Mouse (Mus musculus) A20 (cell line): ENCODE data around the gene Msi2.
A peak's percentile ranks its signal among the peaks of the same experiment; 100 is the strongest.

Experiments
- DNase-seq: peaks from one replicate; pipeline ENCODE4 v3.0.0-alpha.2; 2011; ENCODE audit warnings: low read depth, low spot score

Msi2 gene

DNA sequence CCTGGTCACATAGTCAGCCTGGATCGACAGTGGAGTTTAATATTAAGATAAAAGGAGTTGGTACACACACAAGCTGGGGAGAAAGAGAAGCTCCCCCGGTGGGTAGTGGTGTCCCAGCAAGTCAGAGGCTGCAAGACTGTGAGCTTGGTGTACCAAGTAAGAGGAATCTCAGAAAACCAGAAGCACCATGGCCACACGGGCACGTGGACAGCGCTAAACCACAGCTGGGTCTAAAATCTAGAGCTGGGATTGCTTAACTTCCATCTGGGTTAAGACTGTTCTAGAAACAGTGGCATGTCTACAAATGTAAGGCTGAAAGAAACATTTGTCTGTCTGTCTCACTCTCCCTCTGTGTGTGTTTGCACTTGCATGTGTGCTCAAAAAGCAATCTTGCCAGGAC, 402.9 kb downstream of the Msi2 start:
- no peak for DNase-seq

GRCm38 (mm10) chr11:88314471-88314870, 403.8 kb downstream of the Msi2 start:
- no peak for DNase-seq

DNA sequence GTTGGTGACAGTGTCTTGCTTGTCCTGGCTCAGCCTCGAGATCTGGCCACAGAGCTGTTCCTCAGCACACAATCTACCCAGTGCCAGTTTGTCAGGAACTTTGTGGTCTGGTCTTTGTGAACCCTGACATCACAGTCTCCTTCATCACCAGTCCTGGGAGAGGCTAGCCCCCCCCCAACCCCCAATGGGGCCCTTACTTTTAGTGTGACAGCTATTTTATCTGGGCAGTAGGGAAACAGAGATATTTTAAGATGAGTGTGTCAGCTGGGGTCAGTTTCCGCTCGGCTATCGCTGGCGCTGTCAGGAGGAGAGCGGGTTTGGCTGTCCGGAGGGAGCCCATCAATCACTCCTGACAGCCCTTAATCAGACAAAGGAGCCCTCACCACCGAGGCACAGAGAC, 404.8 kb downstream of the Msi2 start:
- DNase-seq, result no peak

- no peak for DNase-seq
These were observed 406.7 kb downstream of the Msi2 start for GRCm38 (mm10) chr11:88311606-88312005.

DNA sequence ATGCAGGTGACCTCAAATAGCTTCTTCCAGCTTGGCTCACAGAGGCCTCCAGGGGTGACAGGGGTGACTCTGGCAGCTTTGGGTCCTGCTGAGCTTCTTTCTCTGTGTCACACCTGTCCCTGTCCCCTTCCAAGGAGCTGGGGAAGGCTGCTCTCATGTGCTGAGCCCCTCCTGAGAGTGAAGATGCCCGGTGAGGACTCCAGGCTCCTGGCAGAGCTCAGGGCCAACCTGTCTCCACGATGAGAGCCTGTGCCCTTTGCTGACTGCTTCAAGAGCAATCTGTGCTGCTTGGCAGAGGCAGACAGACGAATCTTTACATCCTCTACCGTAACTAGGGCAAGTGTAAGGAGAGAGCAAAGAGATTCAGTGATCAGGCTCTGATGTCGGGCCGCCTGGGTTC, 407.5 kb downstream of the Msi2 start:
- no peak for DNase-seq

DNA sequence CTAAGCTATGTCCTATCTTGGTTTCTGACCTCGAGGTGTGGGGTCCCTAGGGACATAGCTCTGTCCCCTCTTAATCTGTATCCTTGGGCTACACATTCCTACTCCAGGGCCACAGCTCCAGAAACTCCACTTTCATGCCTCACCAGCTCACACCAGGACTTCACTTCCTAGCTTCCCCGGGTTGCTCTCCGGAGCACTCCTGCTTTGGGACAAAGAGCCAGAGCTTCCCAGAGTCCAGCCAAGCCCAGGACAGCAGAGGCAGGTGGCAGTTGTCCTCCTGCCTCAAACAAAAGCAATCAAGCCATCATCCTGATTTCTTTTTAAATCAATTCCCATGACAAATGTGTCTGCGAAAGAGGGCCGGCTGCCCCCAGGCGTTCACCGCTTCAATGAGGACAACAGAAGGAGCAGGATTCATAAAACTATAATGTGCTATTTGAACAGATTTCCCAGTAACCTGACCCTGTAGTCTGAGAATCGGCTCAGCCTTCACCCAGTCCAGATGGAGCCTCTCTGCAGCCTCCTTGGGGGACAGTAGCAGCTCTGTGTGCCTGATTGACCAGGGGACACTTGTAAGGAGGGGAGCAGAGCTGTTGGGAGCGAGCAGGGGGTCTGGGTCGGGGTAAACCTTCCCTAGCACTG, 409.1 kb downstream of the Msi2 start:
- no peak for DNase-seq

GRCm38 (mm10) chr11:88307616-88308543, 410.4 kb downstream of the Msi2 start:
- peak; percentile 62 for DNase-seq

DNA sequence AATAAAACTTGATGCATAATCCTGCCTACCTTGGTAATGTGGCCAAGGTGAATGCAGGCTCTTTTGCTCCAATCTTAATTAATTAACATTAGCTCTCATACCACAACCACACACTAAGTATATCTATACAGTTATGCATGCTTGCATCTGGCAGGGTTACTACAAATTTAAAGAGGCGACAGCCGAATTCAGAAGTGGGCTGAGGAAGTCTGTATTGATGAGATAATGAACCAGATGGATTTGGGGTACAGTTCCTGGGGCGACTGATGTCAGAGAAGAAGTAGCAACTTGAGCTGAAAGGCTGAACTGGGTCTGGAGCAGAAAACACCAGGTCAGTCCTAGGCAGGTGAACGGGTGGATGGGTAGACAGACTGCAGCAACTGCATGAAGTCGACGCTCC, 412.6 kb downstream of the Msi2 start:
- DNase-seq, result no peak

GRCm38 (mm10) chr11:88301619-88302018, 416.7 kb downstream of the Msi2 start:
- DNase-seq, result no peak

DNA sequence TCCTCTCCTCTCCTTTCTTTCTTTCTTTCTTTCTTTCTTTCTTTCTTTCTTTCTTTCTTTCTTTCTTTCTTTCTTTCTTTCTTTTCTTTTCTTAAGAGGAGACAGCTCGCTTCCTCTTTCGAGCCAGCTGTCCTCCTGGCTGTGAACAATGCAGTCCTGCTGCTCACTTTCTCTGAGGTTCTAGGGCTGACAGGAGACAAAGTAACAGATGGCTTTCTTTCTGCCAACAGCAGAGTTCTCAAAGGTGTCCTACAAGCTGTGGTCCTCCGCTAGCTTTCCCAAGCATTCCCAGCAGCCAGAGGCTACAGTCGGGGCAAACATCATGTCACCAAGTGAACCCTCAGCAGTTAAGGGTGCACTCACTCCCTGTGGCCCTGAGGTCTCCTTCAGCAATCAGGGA, 419.0 kb downstream of the Msi2 start:
- DNase-seq, result no peak

- DNase-seq, result peak; percentile 25
These were observed 420.8 kb downstream of the Msi2 start for GRCm38 (mm10) chr11:88297526-88297925.

DNA sequence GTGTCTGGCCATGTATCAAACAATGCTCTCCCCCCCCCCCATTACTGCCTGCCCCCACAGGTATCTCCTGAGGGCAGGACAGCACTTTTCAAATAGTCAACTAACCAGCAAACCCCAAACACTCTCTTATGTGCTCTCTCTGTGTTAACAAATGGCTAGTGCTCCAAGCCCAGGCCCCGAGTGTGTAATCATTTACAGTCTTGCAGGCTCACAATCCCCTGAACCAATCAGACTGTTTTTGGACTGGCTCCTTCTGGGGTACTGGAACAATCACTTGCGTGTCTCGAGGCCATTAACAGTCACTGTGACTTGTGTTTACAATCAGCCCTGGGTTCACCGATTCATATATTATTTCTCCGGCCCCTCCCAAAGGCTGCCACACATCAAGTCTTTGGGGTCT, 423.0 kb downstream of the Msi2 start:
- DNase-seq, result no peak

GRCm38 (mm10) chr11:88294394-88294710, 424.0 kb downstream of the Msi2 start:
- no peak for DNase-seq

DNA sequence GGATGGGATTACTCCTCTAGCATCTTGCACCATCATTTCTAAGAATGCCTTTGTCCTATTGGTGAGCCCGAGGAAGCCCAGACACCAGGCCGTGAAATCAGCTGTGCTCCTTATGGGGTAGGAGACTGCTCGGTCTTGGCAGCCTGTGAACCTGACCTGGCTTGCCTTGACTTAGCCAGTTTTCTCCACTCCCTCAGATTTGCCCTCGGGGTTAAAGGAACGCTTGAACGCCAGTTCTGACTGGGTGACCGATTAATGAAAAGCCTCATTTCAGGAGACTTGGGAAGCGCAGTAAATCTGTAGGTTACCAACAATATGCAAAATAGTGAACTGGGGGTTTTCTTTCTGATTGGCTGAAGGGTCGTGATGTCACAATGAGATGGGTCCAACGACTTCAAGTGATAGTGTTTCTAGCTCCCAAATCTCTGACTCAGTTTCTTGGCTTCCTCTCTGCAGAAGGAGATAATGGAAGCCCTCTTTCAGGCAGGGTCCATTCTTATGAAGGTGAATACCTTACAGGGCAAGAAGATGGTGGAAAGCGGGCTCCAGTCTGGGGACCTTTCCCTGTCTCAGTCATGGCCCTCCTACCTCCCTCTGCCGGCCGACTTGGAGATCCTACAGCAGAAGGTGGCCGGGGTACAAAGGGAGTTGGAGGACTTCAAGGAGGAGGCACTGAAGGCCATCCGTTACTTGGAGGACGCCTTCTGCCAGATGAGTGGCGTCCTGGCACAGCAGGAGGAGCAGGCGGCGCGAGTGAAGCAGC, 424.5 kb downstream of the Msi2 start, which contains the start of gene Ccdc182:
Gene Ccdc182, plus strand, starts transcription at position 428 of the 763 bp plus-strand sequence.
- no peak for DNase-seq

GRCm38 (mm10) chr11:88291688-88292087, 426.6 kb downstream of the Msi2 start:
- peak; percentile 10 for DNase-seq

DNA sequence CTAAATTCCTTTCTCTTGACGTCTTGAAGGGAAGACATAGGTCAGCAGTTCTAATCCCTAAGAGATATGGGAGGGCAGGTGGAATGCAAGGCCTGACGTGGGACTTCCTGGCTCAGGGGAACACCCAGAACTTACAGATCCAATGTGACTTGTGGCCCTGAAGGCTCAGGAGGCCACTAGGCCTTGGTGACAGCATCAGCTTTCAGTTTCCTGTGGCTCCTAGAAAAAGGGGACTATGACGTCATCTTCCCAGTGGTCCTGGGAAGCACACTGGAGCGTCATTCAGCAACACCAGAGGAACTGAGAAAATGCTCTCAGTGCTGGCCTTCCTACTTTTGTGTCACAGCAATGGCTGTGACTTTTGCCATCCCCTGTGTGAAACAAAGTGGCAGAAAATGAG, 427.1 kb downstream of the Msi2 start:
- DNase-seq, result no peak
